Mouse (Mus musculus) CH12F3 (cell line): ENCODE measurements at regions not wholly inside any gene's neighbourhood (a gene's known extent, or its start where the extent isn't known, plus 50 kb on each side); places are given as distances from the start of the nearest gene placed in this dataset.

Experiments
- in situ Hi-C: fragments of 300-500 bp; cut with MboI; formaldehyde crosslinking; loops from 2 replicates; pipeline ENCODE4 v1.14.3; 2020; ENCODE audit warnings: low sequenced_read_pairs

GRCm38 (mm10) chr15:11578331-11578730 is 178.9 kb upstream of the Tars start:
- in situ Hi-C loops, result no loop called here

GRCm38 (mm10) chr15:11574359-11574758 is 174.9 kb upstream of the Tars start:
- in situ Hi-C loops, result no loop called here

- in situ Hi-C loops, result no loop called here
These were observed 174.0 kb upstream of the Tars start for GRCm38 (mm10) chr15:11573496-11573895.

- in situ Hi-C loops, result no loop called here
These were observed 172.6 kb upstream of the Tars start for GRCm38 (mm10) chr15:11572063-11572462.

GRCm38 (mm10) chr15:11565503-11566031 is 166.1 kb upstream of the Tars start:
- in situ Hi-C loops, result no loop called here

- in situ Hi-C loops, result no loop called here
These were observed 153.1 kb upstream of the Tars start for GRCm38 (mm10) chr15:11552568-11552967.

GRCm38 (mm10) chr15:11552110-11552509 is 152.6 kb upstream of the Tars start:
- in situ Hi-C loops, result no loop called here

GRCm38 (mm10) chr15:11539485-11539884 is 140.0 kb upstream of the Tars start:
- in situ Hi-C loops, result no loop called here

- in situ Hi-C loops, result no loop called here
These were observed 136.7 kb upstream of the Tars start for GRCm38 (mm10) chr15:11536076-11536620.

GRCm38 (mm10) chr15:11534404-11535251 is 135.2 kb upstream of the Tars start:
- in situ Hi-C loops, result no loop called here

GRCm38 (mm10) chr15:11533616-11534015 is 134.2 kb upstream of the Tars start:
- in situ Hi-C loops, result no loop called here

- in situ Hi-C loops, result no loop called here
These were observed 133.6 kb upstream of the Tars start for GRCm38 (mm10) chr15:11533002-11533610.

GRCm38 (mm10) chr15:11532536-11532935 is 133.1 kb upstream of the Tars start:
- in situ Hi-C loops, result no loop called here

- in situ Hi-C loops, result no loop called here
These were observed 130.7 kb upstream of the Tars start for GRCm38 (mm10) chr15:11529819-11530810.

GRCm38 (mm10) chr15:11524337-11525106 is 125.1 kb upstream of the Tars start:
- in situ Hi-C loops, result no loop called here

GRCm38 (mm10) chr15:11518565-11518964 is 119.1 kb upstream of the Tars start:
- in situ Hi-C loops, result no loop called here

- in situ Hi-C loops, result no loop called here
These were observed 118.4 kb upstream of the Tars start for GRCm38 (mm10) chr15:11517892-11518291.

GRCm38 (mm10) chr15:11505076-11505639 is 105.7 kb upstream of the Tars start:
- in situ Hi-C loops, result no loop called here

GRCm38 (mm10) chr15:11496436-11496835 is 97.0 kb upstream of the Tars start:
- in situ Hi-C loops, result no loop called here

- in situ Hi-C loops, result no loop called here
These were observed 89.7 kb upstream of the Tars start for GRCm38 (mm10) chr15:11489116-11489515.
